Mouse (Mus musculus) midbrain, embryonic 12.5 days (tissue): ENCODE results near the gene Dcun1d2. TPM values are rescaled to one million over a fixed set of nuclear protein-coding genes. Genes with fewer than 3 reads are reported as not detected.
"Not testable (repeated sequence)": the region's sequence is repeated elsewhere in the genome, so short reads cannot be mapped to it uniquely, and the experiment has no call there.

Experiments used
- ATAC-seq: fragments of 200-750 bp; cut with Nextera tagmentation; 2 replicates; pipeline ENCODE4 v1.8.0; 2017; ENCODE audit warnings: low read depth, moderate TSS enrichment, moderate library complexity; ENCODE audit not compliant: low FRiP score
- H3K27ac ChIP-seq: fragments of 300-500 bp; sonication (generic); replicated peaks from 2 replicates; pipeline ENCODE4 v1.5.1; 2016; ENCODE audit warnings: mild to moderate bottlenecking
- H3K27me3 ChIP-seq: fragments of 300-500 bp; sonication (generic); 2 replicates; pipeline ENCODE4 v1.6.1; 2016; ENCODE audit warnings: mild to moderate bottlenecking
- H3K36me3 ChIP-seq: fragments of 300-500 bp; sonication (generic); 2 replicates; pipeline ENCODE4 v1.6.1; 2016
- H3K4me1 ChIP-seq: fragments of 300-500 bp; sonication (generic); 2 replicates; pipeline ENCODE4 v1.6.1; 2016
- H3K4me2 ChIP-seq: fragments of 300-500 bp; sonication (generic); replicated peaks from 2 replicates; pipeline ENCODE4 v1.6.1; 2016; ENCODE audit warnings: mild to moderate bottlenecking, moderate library complexity
- H3K4me3 ChIP-seq: fragments of 300-500 bp; sonication (generic); 2 replicates; pipeline ENCODE4 v1.5.1; 2016; ENCODE audit warnings: mild to moderate bottlenecking
- H3K9ac ChIP-seq: fragments of 300-500 bp; sonication (generic); replicated peaks from 2 replicates; pipeline ENCODE4 v1.6.1; 2016; ENCODE audit warnings: mild to moderate bottlenecking, moderate library complexity
- H3K9me3 ChIP-seq: fragments of 300-500 bp; sonication (generic); 2 replicates; pipeline ENCODE4 v1.6.1; 2016; ENCODE audit warnings: mild to moderate bottlenecking
- WGBS: fragments of 180-500 bp; shearing (Covaris S2); methylation state at CpG from one replicate; pipeline ENCODE4 v1.1.7; 2016; 5-methylcytosine and 5-hydroxymethylcytosine counted together
- polyA plus RNA-seq: library from polyadenylated mRNA; unstranded; fragments of >200 nt; fragmentation: Nextera tagmentation; extraction: Ambion mirVana; gene quantifications from 2 replicates; pipeline ENCODE4 v1.2.1, GENCODE M21; 2016

Gene Dcun1d2
- polyA plus RNA-seq, result 30.9 and 33.5 TPM in 2 replicates

GRCm38 (mm10) chr8:13287692-13288623 lies at the start of gene Dcun1d2, which contains the start of gene Tmco3:
Gene Dcun1d2, minus strand, starts transcription at chr8:13288131.
Gene Tmco3, plus strand, starts transcription at chr8:13288190.
- no peaks in the 10 kb centered on the region for H3K9me3 ChIP-seq
- peaks cover 9% of the 10 kb centered on the region for H3K36me3 ChIP-seq
- H3K4me2 ChIP-seq, result peak within 1 kb of the TSS; percentile 80
- H3K27ac ChIP-seq, result peak within 1 kb of the TSS; percentile 84
- peak within 1 kb of the TSS; percentile 68 for H3K4me3 ChIP-seq
- no peaks in the 10 kb centered on the region for H3K27me3 ChIP-seq
- under 1% methylated on average over 79 of the region's 79 CpGs for WGBS
- ATAC-seq, result peak; percentile 94
- H3K9ac ChIP-seq, result peak within 1 kb of the TSS; percentile 68
- peaks cover 22% of the 10 kb centered on the region for H3K4me1 ChIP-seq

- H3K27me3 ChIP-seq, result peaks cover 3% of the 10 kb centered on the region; the same call in 1 of the 2 replicates
- H3K4me2 ChIP-seq, result peak overlapping the region; percentile 87
- H3K27ac ChIP-seq, result no peak overlapping the region
- peaks cover 24% of the 10 kb centered on the region for H3K36me3 ChIP-seq
- no peaks in the 10 kb centered on the region for H3K9me3 ChIP-seq
- H3K4me1 ChIP-seq, result peaks cover 21% of the 10 kb centered on the region
- H3K4me3 ChIP-seq, result peak overlapping the region; percentile 75
- no peak for ATAC-seq
- 81% methylated on average over 3 of the region's 3 CpGs for WGBS
- H3K9ac ChIP-seq, result 0 out of 2 replicates have a peak overlapping the region, but pooled peaks have one; percentile 87
Observed at GRCm38 (mm10) chr8:13337678-13338077, 49.7 kb upstream of the Dcun1d2 start.

- not testable (repeated sequence) for H3K27me3 ChIP-seq, H3K4me2 ChIP-seq, ATAC-seq, H3K9me3 ChIP-seq, H3K9ac ChIP-seq, H3K4me3 ChIP-seq, H3K27ac ChIP-seq
- 91% methylated on average over 6 of the region's 6 CpGs for WGBS
- Histone ChIP-seq H3K4me1 (peaks cover 21% of the 10 kb centered on the region), H3K36me3 (peaks cover 20% of the 10 kb centered on the region)
Observed at GRCm38 (mm10) chr8:13337245-13337644, 49.3 kb upstream of the Dcun1d2 start.

DNA sequence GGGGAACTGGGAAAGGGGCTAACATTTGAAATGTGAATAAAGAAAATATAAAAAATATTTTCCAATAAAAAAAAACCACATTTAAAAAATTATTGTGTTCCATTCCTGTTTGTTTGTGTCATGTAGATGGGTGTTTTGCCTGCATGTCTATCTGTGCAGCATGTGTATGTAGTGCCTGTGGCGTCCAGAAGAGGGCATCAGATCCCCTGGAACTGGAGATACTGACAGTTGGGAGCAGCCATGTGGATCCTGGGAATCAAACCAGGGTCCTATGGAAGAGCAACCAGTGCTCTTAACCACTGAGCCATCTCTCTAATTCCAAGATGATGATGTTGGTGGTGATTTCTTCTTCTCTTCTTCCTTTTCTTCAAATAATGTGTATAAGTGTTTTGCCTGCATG lies 46.7 kb upstream of the Dcun1d2 start:
- Histone ChIP-seq H3K4me3 (no peak overlapping the region), H3K27ac (no peak overlapping the region), H3K9me3 (no peaks in the 10 kb centered on the region), H3K27me3 (peaks cover 3% of the 10 kb centered on the region; the same call in 1 of the 2 replicates), H3K9ac (no peak overlapping the region), H3K36me3 (no peaks in the 10 kb centered on the region), H3K4me2 (no peak overlapping the region), H3K4me1 (peaks cover 4% of the 10 kb centered on the region; the same call in 1 of the 2 replicates)
- WGBS, result 42% methylated on average over 1 of the region's 1 CpGs
- no peak for ATAC-seq

GRCm38 (mm10) chr8:13326598-13326997 lies 38.7 kb upstream of the Dcun1d2 start:
- ATAC-seq, result no peak
- 0 out of 2 replicates have a peak, but pooled peaks cover 5% of the 10 kb centered on the region for H3K36me3 ChIP-seq
- H3K4me1 ChIP-seq, result no peaks in the 10 kb centered on the region
- 37% methylated on average over 5 of the region's 5 CpGs for WGBS
- H3K4me2 ChIP-seq, result no peak overlapping the region
- H3K27ac ChIP-seq, result no peak overlapping the region
- peaks cover 6% of the 10 kb centered on the region; the same call in 1 of the 2 replicates for H3K27me3 ChIP-seq
- H3K9ac ChIP-seq, result no peak overlapping the region
- no peaks in the 10 kb centered on the region for H3K9me3 ChIP-seq
- no peak overlapping the region for H3K4me3 ChIP-seq

DNA sequence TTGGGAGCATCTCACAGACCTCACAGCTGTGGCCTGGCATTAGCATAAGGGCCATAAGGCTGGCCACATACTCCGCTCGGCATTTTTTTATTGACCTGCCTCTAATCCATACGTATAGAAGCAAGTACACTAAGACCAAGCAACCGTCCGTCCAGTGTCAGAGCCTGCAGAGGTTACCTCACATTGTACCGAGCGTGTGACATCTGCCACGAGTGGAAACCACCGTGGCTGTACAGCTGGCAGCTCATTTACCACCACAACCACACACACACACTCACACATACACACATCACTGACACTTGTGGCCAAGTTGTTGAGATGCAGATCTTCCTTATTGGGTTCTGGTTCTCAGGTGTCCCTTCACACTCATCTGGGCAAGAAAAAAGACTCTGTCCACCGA lies 28.7 kb upstream of the Dcun1d2 start:
- no peak overlapping the region for H3K27ac ChIP-seq
- no peak overlapping the region for H3K4me2 ChIP-seq
- no peak overlapping the region for H3K4me3 ChIP-seq
- peaks cover 69% of the 10 kb centered on the region for H3K36me3 ChIP-seq
- H3K4me1 ChIP-seq, result no peaks in the 10 kb centered on the region
- H3K9me3 ChIP-seq, result no peaks in the 10 kb centered on the region
- H3K9ac ChIP-seq, result no peak overlapping the region
- no peak for ATAC-seq
- no peaks in the 10 kb centered on the region for H3K27me3 ChIP-seq
- WGBS, result 94% methylated on average over 10 of the region's 10 CpGs

- Histone ChIP-seq H3K4me1 (no peaks in the 10 kb centered on the region), H3K27me3 (no peaks in the 10 kb centered on the region), H3K9ac (no peak overlapping the region), H3K9me3 (no peaks in the 10 kb centered on the region), H3K4me2 (no peak overlapping the region), H3K36me3 (peaks cover 69% of the 10 kb centered on the region), H3K27ac (no peak overlapping the region), H3K4me3 (no peak overlapping the region)
- WGBS, result 91% methylated on average over 3 of the region's 3 CpGs
- no peak for ATAC-seq
Observed at GRCm38 (mm10) chr8:13314922-13315321, 27.0 kb upstream of the Dcun1d2 start.

GRCm38 (mm10) chr8:13306916-13307315 lies 19.0 kb upstream of the Dcun1d2 start:
- Histone ChIP-seq H3K4me1 (no peaks in the 10 kb centered on the region), H3K36me3 (peaks cover 68% of the 10 kb centered on the region), H3K27ac (no peak overlapping the region), H3K4me3 (no peak overlapping the region), H3K27me3 (no peaks in the 10 kb centered on the region), H3K4me2 (no peak overlapping the region), H3K9ac (no peak overlapping the region), H3K9me3 (no peaks in the 10 kb centered on the region)
- no peak for ATAC-seq
- 83% methylated on average over 9 of the region's 9 CpGs for WGBS

- Histone ChIP-seq H3K4me3 (no peak overlapping the region), H3K27ac (no peak overlapping the region), H3K27me3 (no peaks in the 10 kb centered on the region), H3K9me3 (no peaks in the 10 kb centered on the region), H3K36me3 (peaks cover 73% of the 10 kb centered on the region), H3K4me2 (no peak overlapping the region), H3K4me1 (no peaks in the 10 kb centered on the region), H3K9ac (no peak overlapping the region)
- ATAC-seq, result no peak
- 87% methylated on average over 7 of the region's 7 CpGs for WGBS
Observed at GRCm38 (mm10) chr8:13306309-13306909, 18.5 kb upstream of the Dcun1d2 start.

DNA sequence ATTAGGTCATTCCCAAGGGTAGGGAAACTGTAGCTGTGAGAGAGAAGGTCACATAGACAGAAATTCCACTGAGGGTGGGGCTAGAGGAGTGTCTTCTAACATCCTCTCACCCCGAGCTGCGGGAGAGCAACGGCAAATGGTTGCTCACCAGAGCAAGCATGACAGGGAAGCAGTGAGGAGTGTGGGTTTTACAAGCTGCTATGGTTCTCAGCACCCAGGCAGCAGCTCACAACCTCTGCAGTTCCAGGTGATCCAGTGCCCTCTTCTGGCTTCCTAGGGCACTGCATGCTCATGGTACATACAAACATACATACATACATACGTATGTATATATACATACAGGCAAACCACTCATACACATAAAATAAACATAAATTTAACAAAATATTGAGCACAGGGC lies 18.0 kb upstream of the Dcun1d2 start:
- WGBS, result 99% methylated on average over 4 of the region's 4 CpGs
- Histone ChIP-seq H3K9ac (no peak overlapping the region), H3K36me3 (peaks cover 73% of the 10 kb centered on the region), H3K4me1 (no peaks in the 10 kb centered on the region), H3K4me3 (no peak overlapping the region), H3K9me3 (no peaks in the 10 kb centered on the region), H3K27ac (no peak overlapping the region), H3K27me3 (no peaks in the 10 kb centered on the region), H3K4me2 (no peak overlapping the region)
- no peak for ATAC-seq

GRCm38 (mm10) chr8:13305459-13305858 lies 17.5 kb upstream of the Dcun1d2 start:
- Histone ChIP-seq H3K36me3 (peaks cover 73% of the 10 kb centered on the region), H3K4me1 (no peaks in the 10 kb centered on the region), H3K27ac (no peak overlapping the region), H3K4me3 (no peak overlapping the region), H3K9ac (no peak overlapping the region), H3K27me3 (no peaks in the 10 kb centered on the region), H3K9me3 (no peaks in the 10 kb centered on the region), H3K4me2 (no peak overlapping the region)
- WGBS, result 96% methylated on average over 6 of the region's 6 CpGs
- no peak for ATAC-seq

- no peaks in the 10 kb centered on the region for H3K4me1 ChIP-seq
- no peak overlapping the region for H3K4me3 ChIP-seq
- H3K9ac ChIP-seq, result no peak overlapping the region
- 96% methylated on average over 7 of the region's 7 CpGs for WGBS
- H3K27ac ChIP-seq, result no peak overlapping the region
- H3K4me2 ChIP-seq, result no peak overlapping the region
- H3K36me3 ChIP-seq, result peaks cover 86% of the 10 kb centered on the region
- no peaks in the 10 kb centered on the region for H3K9me3 ChIP-seq
- no peak for ATAC-seq
- H3K27me3 ChIP-seq, result no peaks in the 10 kb centered on the region
Observed at GRCm38 (mm10) chr8:13301036-13301435, 13.1 kb upstream of the Dcun1d2 start.
